Mouse (Mus musculus): ENCODE measurements around the gene Sfmbt2. TPM values are rescaled to one million over a fixed set of nuclear protein-coding genes. Genes with fewer than 3 reads are reported as not detected.

Sfmbt2 gene
- polyA plus RNA-seq, 1 experiment from 2014 or later = 1.3 TPM

DNA sequence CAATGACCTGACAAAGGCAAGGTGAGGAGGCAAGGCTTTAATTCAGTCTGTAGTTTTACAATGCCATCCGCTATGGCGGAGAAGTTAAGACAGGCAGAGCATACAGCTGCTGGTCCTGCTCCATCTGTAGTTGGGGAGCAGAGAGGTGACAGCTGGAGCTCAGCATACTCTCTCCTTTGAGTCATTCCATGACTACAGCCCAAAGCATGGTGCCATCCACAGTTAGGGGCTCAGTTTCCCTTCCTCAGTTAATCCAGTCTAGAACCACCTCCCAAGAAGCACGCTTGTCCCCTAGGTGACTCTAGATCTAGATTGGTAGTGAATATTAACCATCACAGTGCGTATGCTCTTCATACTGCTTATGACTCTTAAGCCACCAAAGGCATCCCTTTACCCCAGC is 23.1 kb upstream of the Sfmbt2 start:
- ATAC-seq (ENCODE audit: low read depth) = no peak
- Histone ChIP-seq H3K4me3 (ENCODE audit: low read length) (no peak overlapping the region), H3K4me2 (ENCODE audit: low read depth, low read length) (no peak overlapping the region), H3K9me3 (ENCODE audit: control insufficient read depth, low read length) (no peaks in the 10 kb centered on the region), H3K36me3 (ENCODE audit: control insufficient read depth, insufficient read depth, low read length) (no peaks in the 10 kb centered on the region), H3K27ac (ENCODE audit: low read length) (no peak overlapping the region), H3K27me3 (ENCODE audit: control insufficient read depth, insufficient read depth, low read depth, low read length) (no peaks in the 10 kb centered on the region), H3K9ac (ENCODE audit: low read length) (no peak overlapping the region), H3K4me1 (replicated peaks; ENCODE audit: control insufficient read depth, insufficient read depth, low read length) (no peaks in the 10 kb centered on the region)
- 91% methylated on average over 4 of the region's 4 CpGs for WGBS

DNA sequence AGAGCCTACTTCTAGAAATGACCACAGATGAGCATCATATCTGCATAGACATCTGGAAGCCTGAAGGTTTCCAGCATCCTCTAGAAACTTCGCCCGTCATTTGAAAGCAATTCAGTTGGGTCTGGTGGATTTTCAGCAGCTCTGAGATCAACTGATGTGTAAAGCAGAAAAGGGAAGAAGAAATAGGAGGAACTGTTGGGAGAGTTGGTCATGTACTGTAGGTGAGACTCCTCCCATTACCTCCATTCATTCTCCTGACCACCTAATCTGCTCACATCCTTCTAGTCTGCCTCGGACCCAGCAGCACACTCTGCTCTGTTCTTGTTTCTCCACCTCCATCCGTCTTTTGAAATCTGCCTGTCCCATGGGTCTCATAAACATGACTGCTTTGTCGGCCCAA is 22.3 kb upstream of the Sfmbt2 start:
- Histone ChIP-seq H3K9ac (ENCODE audit: low read length) (no peak overlapping the region), H3K4me1 (replicated peaks; ENCODE audit: control insufficient read depth, insufficient read depth, low read length) (no peaks in the 10 kb centered on the region), H3K36me3 (ENCODE audit: control insufficient read depth, insufficient read depth, low read length) (no peaks in the 10 kb centered on the region), H3K27me3 (ENCODE audit: control insufficient read depth, insufficient read depth, low read depth, low read length) (no peaks in the 10 kb centered on the region), H3K4me2 (ENCODE audit: low read depth, low read length) (no peak overlapping the region), H3K4me3 (ENCODE audit: low read length) (no peak overlapping the region), H3K27ac (ENCODE audit: low read length) (no peak overlapping the region), H3K9me3 (ENCODE audit: control insufficient read depth, low read length) (no peaks in the 10 kb centered on the region)
- WGBS = 71% methylated on average over 5 of the region's 5 CpGs
- ATAC-seq (ENCODE audit: low read depth) = no peak

DNA sequence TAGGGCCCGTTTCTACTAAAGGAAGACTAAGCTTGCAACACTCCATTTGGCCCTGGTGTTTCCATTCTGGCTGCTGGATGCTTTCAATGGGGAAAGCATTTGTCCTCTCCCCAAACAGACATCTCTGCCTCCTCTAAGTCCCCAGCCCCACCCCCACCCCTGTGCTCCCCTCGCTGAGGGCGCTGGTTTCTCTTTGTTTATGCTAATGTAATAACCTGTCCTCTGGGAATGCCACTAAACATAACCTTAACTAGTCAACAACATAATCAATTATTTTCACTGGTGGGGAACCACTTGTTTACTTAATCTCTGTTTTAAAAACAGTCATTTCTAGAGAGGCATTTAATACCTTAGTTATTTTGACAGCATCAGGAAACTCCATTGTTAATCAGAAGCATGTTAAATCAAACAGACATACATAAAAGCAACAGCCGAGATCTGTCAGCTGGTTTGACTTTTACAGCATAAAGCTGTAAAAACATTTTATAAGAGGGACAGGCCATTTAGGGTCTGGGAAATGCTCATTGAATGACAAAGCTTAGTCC is 20.0 kb upstream of the Sfmbt2 start:
- Histone ChIP-seq H3K4me3 (ENCODE audit: low read length) (no peak overlapping the region), H3K4me2 (ENCODE audit: low read depth, low read length) (no peak overlapping the region), H3K9ac (ENCODE audit: low read length) (no peak overlapping the region), H3K9me3 (ENCODE audit: control insufficient read depth, low read length) (no peaks in the 10 kb centered on the region), H3K4me1 (replicated peaks; ENCODE audit: control insufficient read depth, insufficient read depth, low read length) (no peaks in the 10 kb centered on the region), H3K27me3 (ENCODE audit: control insufficient read depth, insufficient read depth, low read depth, low read length) (no peaks in the 10 kb centered on the region), H3K27ac (ENCODE audit: low read length) (no peak overlapping the region), H3K36me3 (ENCODE audit: control insufficient read depth, insufficient read depth, low read length) (no peaks in the 10 kb centered on the region)
- no peak for ATAC-seq (ENCODE audit: low read depth)
- 22% methylated on average over 4 of the region's 4 CpGs for WGBS

DNA sequence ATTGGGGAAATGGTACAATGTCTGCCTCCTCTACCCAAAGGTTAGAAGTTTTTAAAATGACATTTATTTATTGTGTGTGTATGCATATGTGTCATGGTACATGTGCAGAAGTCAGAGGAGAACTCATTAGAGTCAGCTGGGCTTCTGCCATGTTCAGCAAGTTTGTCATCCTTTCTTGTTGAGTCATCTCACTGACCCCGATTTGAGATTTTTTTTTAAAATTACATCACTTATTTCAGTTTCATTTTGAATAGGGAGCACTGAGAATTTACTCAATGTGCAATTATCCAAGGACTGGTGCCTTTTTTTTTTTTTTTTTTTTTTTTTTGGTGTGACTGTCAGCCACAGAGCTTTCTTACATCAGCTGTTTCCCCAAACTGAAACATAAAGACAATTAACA is 19.2 kb upstream of the Sfmbt2 start:
- Histone ChIP-seq H3K27ac (ENCODE audit: low read length) (no peak overlapping the region), H3K4me2 (ENCODE audit: low read depth, low read length) (no peak overlapping the region), H3K4me1 (replicated peaks; ENCODE audit: control insufficient read depth, insufficient read depth, low read length) (no peaks in the 10 kb centered on the region), H3K9ac (ENCODE audit: low read length) (no peak overlapping the region), H3K9me3 (ENCODE audit: control insufficient read depth, low read length) (no peaks in the 10 kb centered on the region), H3K36me3 (ENCODE audit: control insufficient read depth, insufficient read depth, low read length) (no peaks in the 10 kb centered on the region), H3K27me3 (ENCODE audit: control insufficient read depth, insufficient read depth, low read depth, low read length) (no peaks in the 10 kb centered on the region), H3K4me3 (ENCODE audit: low read length) (no peak overlapping the region)
- 52% methylated on average over 1 of the region's 1 CpGs for WGBS
- ATAC-seq (ENCODE audit: low read depth) = no peak

DNA sequence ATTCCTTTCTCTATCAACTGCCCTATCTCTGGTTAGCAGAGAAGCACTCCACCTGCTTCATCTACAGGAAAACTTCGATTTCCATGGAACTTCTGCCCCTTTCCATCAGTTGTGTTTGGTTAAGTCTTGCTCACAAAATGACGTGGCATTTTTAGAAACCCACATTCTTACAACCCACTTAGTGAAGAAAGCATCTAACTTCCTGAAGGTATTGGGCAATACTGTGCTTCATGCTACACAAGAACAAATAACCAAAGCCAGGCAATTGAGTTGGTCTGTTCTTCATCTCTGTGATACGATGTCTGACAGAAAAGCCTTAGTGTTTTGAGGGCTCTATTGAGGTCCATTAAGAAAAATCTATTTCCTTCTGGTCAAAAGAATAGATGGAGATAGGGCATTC is 17.4 kb upstream of the Sfmbt2 start:
- no peaks in the 10 kb centered on the region for H3K27me3 ChIP-seq (ENCODE audit: control insufficient read depth, insufficient read depth, low read depth, low read length)
- H3K9ac ChIP-seq (ENCODE audit: low read length) = no peak overlapping the region
- no peak for ATAC-seq (ENCODE audit: low read depth)
- H3K4me3 ChIP-seq (ENCODE audit: low read length) = no peak overlapping the region
- H3K4me1 ChIP-seq (replicated peaks; ENCODE audit: control insufficient read depth, insufficient read depth, low read length) = no peaks in the 10 kb centered on the region
- no peaks in the 10 kb centered on the region for H3K9me3 ChIP-seq (ENCODE audit: control insufficient read depth, low read length)
- no peak overlapping the region for H3K27ac ChIP-seq (ENCODE audit: low read length)
- no peak overlapping the region for H3K4me2 ChIP-seq (ENCODE audit: low read depth, low read length)
- WGBS = 58% methylated on average over 3 of the region's 3 CpGs
- H3K36me3 ChIP-seq (ENCODE audit: control insufficient read depth, insufficient read depth, low read length) = no peaks in the 10 kb centered on the region

DNA sequence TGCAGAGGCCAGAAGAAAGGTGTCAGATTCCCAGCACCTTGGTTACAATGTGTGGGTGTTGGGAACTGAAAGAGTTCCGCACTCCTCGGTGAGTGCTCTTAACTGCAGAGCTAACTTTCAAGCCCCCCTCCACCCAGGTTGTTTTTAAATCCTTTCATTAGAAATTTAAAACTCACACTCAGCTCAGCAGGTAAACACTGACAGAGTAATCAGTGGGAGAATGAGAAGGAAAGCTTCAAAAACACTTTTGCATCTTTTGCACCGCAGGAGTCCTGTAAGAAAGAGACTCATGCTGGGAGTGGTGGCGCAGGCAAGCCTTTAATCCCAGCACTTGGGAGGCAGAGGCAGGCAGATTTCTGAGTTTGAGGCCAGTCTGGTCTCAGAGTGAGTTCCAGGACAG is 16.4 kb upstream of the Sfmbt2 start:
- WGBS = 62% methylated on average over 4 of the region's 4 CpGs
- Histone ChIP-seq H3K27ac (ENCODE audit: low read length) (no peak overlapping the region), H3K27me3 (ENCODE audit: control insufficient read depth, insufficient read depth, low read depth, low read length) (no peaks in the 10 kb centered on the region), H3K4me2 (ENCODE audit: low read depth, low read length) (no peak overlapping the region), H3K4me1 (replicated peaks; ENCODE audit: control insufficient read depth, insufficient read depth, low read length) (no peaks in the 10 kb centered on the region), H3K9ac (ENCODE audit: low read length) (no peak overlapping the region), H3K36me3 (ENCODE audit: control insufficient read depth, insufficient read depth, low read length) (no peaks in the 10 kb centered on the region), H3K9me3 (ENCODE audit: control insufficient read depth, low read length) (no peaks in the 10 kb centered on the region), H3K4me3 (ENCODE audit: low read length) (no peak overlapping the region)
- no peak for ATAC-seq (ENCODE audit: low read depth)

DNA sequence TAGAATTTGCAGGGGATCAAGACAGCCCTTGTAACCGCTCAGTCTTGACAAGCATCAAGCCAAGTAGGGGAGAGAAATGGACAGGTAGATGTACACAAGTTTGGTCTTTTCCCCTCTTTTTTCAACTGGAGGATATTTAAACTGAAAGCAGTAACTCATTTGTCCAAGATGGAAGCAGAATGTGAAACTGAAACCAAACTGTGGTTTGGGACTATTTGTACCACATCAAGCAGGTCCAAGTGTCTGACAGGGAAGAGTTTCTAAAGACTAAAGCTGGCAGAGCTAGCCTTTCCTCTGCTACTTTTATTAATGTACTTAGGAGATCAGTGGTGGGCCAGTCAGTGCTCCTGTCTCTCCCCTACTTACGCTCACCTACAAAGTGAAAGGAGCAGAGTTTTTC is 10.4 kb upstream of the Sfmbt2 start:
- Histone ChIP-seq H3K4me3 (ENCODE audit: low read length) (no peak overlapping the region), H3K27me3 (ENCODE audit: control insufficient read depth, insufficient read depth, low read depth, low read length) (no peaks in the 10 kb centered on the region), H3K4me1 (replicated peaks; ENCODE audit: control insufficient read depth, insufficient read depth, low read length) (no peaks in the 10 kb centered on the region), H3K27ac (ENCODE audit: low read length) (no peak overlapping the region), H3K9me3 (ENCODE audit: control insufficient read depth, low read length) (no peaks in the 10 kb centered on the region), H3K36me3 (ENCODE audit: control insufficient read depth, insufficient read depth, low read length) (no peaks in the 10 kb centered on the region), H3K9ac (ENCODE audit: low read length) (no peak overlapping the region), H3K4me2 (ENCODE audit: low read depth, low read length) (no peak overlapping the region)
- 85% methylated on average over 2 of the region's 2 CpGs for WGBS
- ATAC-seq (ENCODE audit: low read depth) = no peak

DNA sequence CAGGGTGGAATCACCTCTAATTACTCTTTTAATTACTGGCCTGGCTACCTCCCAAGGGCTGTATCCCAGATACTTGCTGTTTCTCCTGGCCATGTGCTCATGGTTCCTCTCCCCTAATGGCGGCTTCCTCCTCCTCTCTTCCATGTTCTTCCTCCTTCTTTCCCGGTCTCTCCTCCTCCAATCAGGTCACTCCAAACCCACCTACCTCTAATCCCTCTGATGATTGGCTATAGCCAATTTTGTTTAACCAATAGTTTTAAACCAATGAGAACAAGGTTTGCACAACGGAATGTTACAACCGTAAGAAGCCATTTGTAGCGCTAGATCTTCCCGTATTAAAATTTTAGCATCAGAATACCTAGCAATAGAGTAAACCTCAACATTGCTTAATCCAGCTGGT is 5.2 kb upstream of the Sfmbt2 start:
- H3K27me3 ChIP-seq (ENCODE audit: control insufficient read depth, insufficient read depth, low read depth, low read length) = peaks cover 29% of the 10 kb centered on the region
- H3K9me3 ChIP-seq (ENCODE audit: control insufficient read depth, low read length) = no peaks in the 10 kb centered on the region
- H3K4me2 ChIP-seq (ENCODE audit: low read depth, low read length) = no peak overlapping the region
- H3K27ac ChIP-seq (ENCODE audit: low read length) = no peak overlapping the region
- H3K4me3 ChIP-seq (ENCODE audit: low read length) = no peak overlapping the region
- ATAC-seq (ENCODE audit: low read depth) = no peak
- H3K36me3 ChIP-seq (ENCODE audit: control insufficient read depth, insufficient read depth, low read length) = no peaks in the 10 kb centered on the region
- H3K9ac ChIP-seq (ENCODE audit: low read length) = no peak overlapping the region
- WGBS = 93% methylated on average over 6 of the region's 6 CpGs
- H3K4me1 ChIP-seq (replicated peaks; ENCODE audit: control insufficient read depth, insufficient read depth, low read length) = no peaks in the 10 kb centered on the region

DNA sequence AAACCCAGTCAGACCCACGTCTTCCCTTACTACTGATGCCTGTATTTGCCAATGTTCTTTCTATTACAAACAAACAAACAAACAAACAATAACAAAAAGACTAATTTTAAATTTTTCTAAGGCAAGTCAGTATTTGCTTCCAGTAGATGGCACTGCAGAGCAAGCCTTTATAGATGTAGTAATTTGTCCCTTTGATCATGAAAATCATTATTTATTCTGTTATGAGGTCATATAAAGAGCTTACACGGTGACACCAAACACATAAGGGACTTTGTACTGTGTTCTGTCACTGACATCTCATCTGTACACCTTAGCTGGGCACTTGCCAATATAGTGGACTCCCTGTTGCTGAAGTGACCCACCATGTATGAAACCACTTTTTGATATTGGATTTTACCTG is 4.0 kb upstream of the Sfmbt2 start:
- Histone ChIP-seq H3K9ac (ENCODE audit: low read length) (no peak overlapping the region), H3K27ac (ENCODE audit: low read length) (no peak overlapping the region), H3K4me1 (replicated peaks; ENCODE audit: control insufficient read depth, insufficient read depth, low read length) (no peaks in the 10 kb centered on the region), H3K4me2 (ENCODE audit: low read depth, low read length) (no peak overlapping the region), H3K4me3 (ENCODE audit: low read length) (no peak overlapping the region), H3K9me3 (ENCODE audit: control insufficient read depth, low read length) (peaks cover 2% of the 10 kb centered on the region; the same call in 1 of the 2 replicates), H3K27me3 (ENCODE audit: control insufficient read depth, insufficient read depth, low read depth, low read length) (peaks cover 41% of the 10 kb centered on the region), H3K36me3 (ENCODE audit: control insufficient read depth, insufficient read depth, low read length) (no peaks in the 10 kb centered on the region)
- no peak for ATAC-seq (ENCODE audit: low read depth)
- WGBS = 19% methylated on average over 2 of the region's 2 CpGs

DNA sequence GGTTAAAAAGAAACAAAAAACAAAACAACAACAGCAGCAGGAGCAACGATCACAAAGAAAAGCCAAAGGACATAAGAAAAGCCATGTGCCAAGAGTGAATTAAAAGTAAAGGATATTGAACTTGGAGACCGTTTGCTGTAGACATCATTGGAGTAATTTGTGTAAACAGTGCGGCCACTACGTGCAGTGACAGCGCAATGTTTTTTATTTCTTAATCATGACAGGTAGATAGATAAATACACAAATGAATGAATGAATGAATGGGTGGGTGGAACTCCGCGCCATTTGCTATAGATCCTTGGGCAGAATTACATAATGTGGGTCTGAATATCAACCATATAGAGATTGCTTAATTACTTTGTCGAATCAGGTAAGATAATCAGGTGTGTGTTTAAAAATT is 634 bp upstream of the Sfmbt2 start:
- peaks cover 63% of the 10 kb centered on the region for H3K27me3 ChIP-seq (ENCODE audit: control insufficient read depth, insufficient read depth, low read depth, low read length)
- no peak overlapping the region for H3K4me3 ChIP-seq (ENCODE audit: low read length)
- no peak overlapping the region for H3K9ac ChIP-seq (ENCODE audit: low read length)
- ATAC-seq (ENCODE audit: low read depth) = no peak
- 3% methylated on average over 8 of the region's 8 CpGs for WGBS
- H3K4me2 ChIP-seq (ENCODE audit: low read depth, low read length) = no peak overlapping the region
- H3K27ac ChIP-seq (ENCODE audit: low read length) = no peak overlapping the region
- peaks cover 2% of the 10 kb centered on the region; the same call in 1 of the 2 replicates for H3K9me3 ChIP-seq (ENCODE audit: control insufficient read depth, low read length)
- peaks cover 14% of the 10 kb centered on the region for H3K4me1 ChIP-seq (replicated peaks; ENCODE audit: control insufficient read depth, insufficient read depth, low read length)
- H3K36me3 ChIP-seq (ENCODE audit: control insufficient read depth, insufficient read depth, low read length) = no peaks in the 10 kb centered on the region

Data from lung, embryonic 16.5 days (tissue).